Mouse (Mus musculus) hematopoietic multipotent progenitor cell, adult 10-12 weeks (in vitro differentiated cells): ENCODE data around the gene Pno1. TPM values are rescaled to one million over a fixed set of nuclear protein-coding genes. Genes with fewer than 3 reads are reported as not detected.

Source experiments
- polyA plus RNA-seq: library from polyadenylated mRNA; stranded (reverse); fragments of >175 nt; gene quantifications from 2 replicates; pipeline ENCODE4 v1.2.3, GENCODE M21; 2012; ENCODE audit warnings: low replicate concordance

Pno1 gene
- 7.8 and 11.6 TPM in 2 replicates for polyA plus RNA-seq

DNA sequence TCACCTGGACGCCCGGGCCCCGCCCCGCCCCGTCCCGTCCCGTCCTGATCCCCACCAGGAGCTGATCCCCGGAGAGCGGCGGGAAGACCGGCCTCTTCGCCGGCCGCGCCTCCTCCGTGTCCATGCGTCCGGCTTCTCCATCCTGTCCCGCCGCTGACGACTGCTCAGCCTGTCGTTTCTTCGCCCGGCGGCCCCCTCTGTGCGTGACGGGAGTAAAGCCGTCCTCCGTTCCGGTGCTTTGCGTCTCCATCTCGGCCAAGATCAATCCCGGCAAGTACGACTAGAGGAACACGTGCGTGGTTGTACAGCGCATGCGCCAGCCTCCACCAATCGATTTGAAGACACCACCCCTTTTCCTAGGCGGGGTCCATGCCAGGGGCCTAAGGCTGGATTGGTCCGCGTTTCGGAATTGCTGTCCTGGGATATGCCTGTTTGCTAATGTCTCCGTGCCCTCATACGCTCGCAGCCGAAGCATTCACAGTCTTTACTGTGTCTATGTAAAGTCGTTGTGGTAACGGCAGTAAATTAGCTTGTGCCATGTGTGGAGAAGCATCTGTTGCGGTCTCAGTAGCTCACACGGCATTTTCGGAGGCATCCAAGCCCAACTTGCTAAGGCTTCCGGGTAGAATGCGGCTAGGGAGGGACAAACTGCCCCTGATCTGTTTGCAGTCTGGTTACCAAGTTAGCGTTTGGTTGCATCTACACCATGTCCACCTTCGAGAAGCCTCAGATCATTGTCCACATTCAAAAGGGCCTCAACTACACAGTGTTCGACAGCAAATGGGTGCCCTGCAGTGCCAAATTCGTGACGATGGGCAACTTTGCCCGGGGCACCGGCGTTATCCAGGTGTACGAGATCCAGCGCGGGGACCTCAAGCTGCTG lies at the start of gene Pno1:
Pno1 (minus strand) TSS at position 311 of the 883 bp plus-strand sequence.

DNA sequence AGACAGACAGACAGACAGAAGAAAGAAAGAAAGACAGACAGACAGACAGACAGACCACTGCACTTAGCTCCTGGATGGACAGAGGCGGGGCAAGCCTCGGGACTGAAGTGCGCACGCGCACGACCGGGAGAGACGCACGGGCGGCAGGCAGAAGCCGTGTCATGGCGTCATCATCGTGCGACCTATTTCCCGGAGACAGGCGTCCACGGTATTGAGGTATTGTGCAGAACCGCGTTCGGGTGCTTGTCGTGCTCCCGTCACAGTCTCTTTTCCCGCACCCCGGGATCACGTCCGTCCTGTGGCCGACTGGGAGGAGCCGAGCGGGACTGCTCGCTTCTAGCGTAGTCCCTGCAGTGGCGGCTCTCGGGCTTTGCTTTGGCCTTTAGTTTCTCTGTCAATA lies 46.1 kb upstream of the Pno1 start, which contains the start of gene C1d:
C1d (plus strand) TSS at position 137 of the 400 bp plus-strand sequence.

DNA sequence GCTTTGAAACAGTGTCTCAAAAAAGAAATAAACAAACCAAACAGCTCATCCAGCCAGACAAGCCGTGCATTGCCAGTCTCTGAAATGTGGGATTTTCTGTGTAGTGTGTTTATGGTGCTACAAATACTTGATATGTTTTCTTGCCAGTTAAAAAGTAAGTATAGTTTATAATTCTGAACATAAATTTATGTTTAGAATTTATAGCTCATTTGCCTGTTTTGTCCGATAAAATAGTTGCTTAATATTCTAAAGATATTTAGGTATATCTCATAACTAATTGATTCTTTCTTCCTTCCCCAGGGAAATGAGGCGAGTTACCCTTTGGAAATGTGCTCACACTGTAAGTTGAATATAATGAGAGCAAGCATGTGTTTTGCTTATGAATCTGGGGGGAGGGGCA lies 29.6 kb downstream of the Pno1 start, which contains the start of gene Wdr92:
Wdr92 (plus strand) TSS at position 301 of the 400 bp plus-strand sequence.

DNA sequence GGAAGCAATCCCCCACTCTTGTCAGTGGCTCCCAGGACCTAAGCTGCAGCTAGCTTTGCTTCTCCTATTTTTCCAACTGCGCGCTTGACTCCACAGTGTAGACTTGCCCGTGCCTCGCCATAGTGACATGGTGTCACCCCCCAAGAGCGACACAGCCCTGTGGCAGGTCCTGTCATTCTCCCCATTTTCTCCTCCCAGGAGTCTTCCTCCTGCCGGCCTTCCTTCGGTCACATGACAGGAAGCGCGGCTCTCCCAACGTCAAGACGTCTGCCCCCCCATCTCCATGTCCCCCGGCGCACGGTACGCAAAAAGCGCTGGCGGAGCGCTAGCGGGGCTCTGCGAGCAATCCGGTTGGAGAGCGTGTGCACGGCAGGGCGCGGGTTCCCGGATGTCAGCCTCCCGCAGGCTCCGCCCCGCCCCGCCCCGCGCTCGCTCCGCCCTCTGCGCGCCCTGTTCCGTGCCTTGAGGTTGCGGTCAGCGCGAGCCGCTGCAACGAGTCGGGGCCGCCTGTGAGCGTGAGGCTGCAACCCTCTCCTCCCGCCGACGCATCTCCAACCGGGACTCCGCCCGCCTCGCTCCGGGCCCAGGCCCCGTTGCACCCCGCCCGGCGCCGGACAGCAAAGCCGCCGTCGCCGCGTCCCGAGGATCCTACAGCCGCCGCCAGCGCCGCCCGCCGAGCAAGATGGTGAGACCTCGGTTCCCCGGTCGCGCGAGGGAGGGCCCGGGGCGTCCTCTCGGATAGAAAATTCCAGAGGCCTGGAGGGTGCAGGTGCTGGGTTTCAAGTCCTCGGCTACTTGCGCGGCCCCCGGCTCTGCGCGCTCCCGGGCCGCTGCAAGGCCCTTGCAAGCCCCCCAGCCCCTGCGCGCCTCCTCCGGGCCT lies 52.3 kb downstream of the Pno1 start, which contains the start of gene Ppp3r1:
Ppp3r1 (plus strand) TSS at position 406 of the 880 bp plus-strand sequence.

Other genes starting within 250 kb of the Pno1 start
- 1.0 and 2.4 TPM in 2 replicates for gene Cnrip1, start 160.0 kb downstream of the Pno1 start, polyA plus RNA-seq
- gene Plek, start 159.2 kb downstream of the Pno1 start, polyA plus RNA-seq = 6.4 and 9.3 TPM in 2 replicates
- 19.4 and 52.1 TPM in 2 replicates for gene Ppp3r1, start 52.3 kb downstream of the Pno1 start, polyA plus RNA-seq
- 1.2 and 2.2 TPM in 2 replicates for gene Wdr92, start 29.5 kb downstream of the Pno1 start, polyA plus RNA-seq
- 1.6 and 4.2 TPM in 2 replicates for gene C1d, start 46.0 kb upstream of the Pno1 start, polyA plus RNA-seq